Mouse (Mus musculus) gastrocnemius, adult 8-10 months (tissue): ENCODE data around the gene Relb. TPM values are rescaled to one million over a fixed set of nuclear protein-coding genes. Genes with fewer than 3 reads are reported as not detected.

ENCODE experiments used
- DNase-seq, 2 experiments: peaks; one replicate each; pipeline ENCODE4 v3.0.0; 2022; ENCODE audit warnings: low spot score in 2 of 2
- total RNA-seq, 4 experiments: library from RNA; stranded (reverse); gene quantifications; 2 replicates each; pipeline ENCODE4 v1.2.4; 2022

Gene Relb
- total RNA-seq: 10 to 100 TPM in 2 of 4 experiments, 1 to 10 TPM in 2; 7.0 to 12.5 (median 9.5) TPM

DNA sequence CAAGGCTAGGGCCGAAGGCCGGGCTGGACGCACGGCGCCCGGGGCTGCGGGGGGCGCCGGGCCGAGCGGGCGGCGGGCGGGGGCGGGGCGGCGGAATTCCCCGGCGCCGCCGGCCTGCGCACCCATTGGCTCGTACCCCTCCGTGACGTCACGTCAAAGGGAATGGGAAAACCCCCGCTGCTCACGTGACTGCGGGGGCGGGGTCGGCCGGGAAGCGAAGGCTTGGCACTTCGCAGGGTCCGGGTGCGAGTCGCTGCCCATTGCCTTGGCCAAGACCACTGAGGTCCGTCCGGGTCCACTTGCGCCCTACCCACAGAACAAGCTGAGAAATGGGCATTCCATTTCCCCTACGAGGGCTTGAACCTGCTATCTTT, at the start of gene Relb:
Relb (minus strand) TSS at position 78 of the 374 bp plus-strand sequence.
- peak; percentile 82 to 86 for DNase-seq

DNA sequence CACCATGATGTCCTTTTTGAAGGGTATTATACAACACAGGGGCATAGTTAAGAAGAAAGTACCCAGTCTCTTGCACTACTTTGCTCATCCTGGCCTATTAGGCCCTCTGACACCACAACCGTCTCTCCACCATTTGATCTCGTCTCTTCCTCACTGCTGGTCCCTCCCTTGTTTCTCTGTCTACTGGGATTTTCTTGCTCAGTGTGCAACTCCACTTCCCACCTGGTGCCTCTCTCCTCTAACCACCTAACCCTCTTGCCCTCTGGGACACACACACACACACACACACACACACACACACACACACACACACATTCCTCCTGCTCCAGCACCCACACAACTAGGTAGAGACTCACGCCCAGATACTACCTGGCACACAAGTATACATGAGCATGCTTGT, 49.7 kb upstream of the Relb start:
- no peak for DNase-seq

DNA sequence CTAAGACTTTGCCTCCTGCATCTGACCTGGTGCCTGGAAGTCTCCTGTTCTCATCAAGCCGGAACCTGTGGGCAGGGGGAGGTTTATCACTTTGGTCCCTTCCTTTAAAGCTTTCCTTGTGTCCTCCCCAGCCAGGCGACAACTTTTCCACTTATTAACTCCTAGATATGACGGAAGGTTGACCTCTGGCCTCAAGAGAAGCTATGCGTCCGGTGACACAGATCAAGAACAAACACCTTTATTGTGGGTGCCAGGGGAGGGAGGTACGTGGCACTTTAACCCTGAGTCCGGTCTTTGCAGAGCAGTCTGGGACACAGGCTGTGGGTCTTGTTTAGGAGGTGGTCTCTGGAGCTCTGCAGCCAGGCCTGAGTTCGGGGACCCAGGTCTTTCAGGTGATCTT, 48.6 kb upstream of the Relb start, which contains the start of gene Apoc2:
Apoc2 (minus strand) TSS at position 70 of the 400 bp plus-strand sequence.
- no peak for DNase-seq

DNA sequence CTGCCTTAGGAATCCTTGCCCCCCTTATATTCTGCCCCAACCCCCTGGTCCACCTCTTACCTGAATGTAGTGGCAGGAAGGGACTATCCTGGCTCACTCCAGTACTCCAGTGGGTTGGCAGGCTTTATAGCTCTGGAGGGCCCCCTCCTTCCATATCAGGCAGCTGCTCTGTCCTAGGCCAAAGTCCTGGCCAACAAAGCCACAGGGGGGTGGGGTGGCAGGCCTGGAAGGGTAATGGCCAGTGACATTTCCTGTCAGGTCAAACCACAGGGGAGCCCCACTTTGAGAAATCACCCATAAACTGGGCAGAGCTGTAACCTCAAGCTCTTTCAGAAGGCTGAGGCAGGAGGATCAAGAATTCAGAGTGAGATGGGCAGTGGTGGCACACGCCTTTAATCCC, 47.4 kb upstream of the Relb start:
- no peak for DNase-seq

DNA sequence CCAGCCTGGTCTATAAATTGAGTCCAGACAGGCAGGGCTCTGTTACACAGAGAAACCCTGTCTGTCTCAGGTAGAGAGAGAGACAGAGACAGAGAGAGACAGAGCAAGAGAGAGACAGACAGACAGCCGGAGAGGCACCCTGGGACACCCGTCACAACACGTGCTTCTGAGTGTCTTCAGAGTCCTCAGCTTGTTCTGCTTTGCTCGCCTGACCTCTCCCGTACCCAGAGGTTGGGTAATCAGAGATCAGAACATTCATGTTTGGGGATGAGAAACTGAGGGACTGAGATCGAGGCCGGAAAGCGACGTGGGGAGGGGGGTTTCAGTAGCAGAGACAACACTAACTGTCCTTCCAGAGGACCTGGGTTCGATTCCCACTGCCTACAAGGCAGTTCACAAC, 46.6 kb upstream of the Relb start:
- no peak for DNase-seq

DNA sequence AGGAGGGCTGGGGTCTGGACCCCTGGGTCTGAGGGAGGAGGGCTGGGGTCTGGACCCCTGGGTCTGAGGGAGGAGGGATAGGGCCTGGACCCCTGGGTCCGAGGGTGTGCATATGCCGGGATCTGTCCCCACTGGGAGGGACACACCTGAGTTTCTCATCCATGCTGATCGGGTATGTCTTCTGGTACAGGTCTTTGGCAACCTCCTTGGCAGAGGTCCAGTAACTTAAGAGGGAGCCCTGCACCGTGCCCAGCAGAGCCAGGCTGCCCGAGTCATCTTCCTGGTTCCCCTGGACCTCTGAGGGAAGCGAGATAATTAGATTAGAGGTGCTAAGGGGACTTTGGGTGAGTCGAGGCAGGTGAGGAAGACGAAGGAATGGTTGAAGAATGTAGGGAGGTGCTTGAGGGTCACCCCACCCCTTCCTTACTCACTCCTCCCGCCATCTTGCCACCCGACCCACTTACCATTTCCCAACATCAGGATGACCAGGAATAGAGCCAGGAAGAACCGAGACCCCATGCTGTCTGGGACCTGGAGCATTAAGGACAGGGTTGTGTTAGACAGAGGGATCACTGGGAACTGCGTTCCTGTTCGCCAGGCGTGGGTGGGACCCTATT, 44.0 kb upstream of the Relb start:
- DNase-seq: no peak

DNA sequence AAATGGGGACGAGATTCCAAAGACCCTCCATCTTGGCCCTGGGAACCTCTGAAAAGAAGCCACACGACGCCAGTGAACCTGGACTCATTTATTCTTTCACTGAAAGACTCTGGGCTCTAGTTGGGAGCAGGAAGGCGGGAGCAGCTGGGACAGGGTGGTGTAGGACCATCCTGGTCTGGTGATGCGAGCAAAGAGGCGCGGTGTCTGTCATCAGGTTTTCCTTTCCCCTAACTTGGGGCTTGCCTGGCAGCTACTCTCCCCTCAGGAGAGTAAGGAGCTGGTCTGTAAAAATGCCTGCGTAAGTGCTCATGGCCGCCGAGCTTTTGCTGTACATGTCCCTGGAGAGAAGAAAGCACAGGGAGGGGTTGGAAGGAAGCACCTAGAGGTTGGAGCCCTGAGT, 42.3 kb upstream of the Relb start:
- DNase-seq: no peak

DNA sequence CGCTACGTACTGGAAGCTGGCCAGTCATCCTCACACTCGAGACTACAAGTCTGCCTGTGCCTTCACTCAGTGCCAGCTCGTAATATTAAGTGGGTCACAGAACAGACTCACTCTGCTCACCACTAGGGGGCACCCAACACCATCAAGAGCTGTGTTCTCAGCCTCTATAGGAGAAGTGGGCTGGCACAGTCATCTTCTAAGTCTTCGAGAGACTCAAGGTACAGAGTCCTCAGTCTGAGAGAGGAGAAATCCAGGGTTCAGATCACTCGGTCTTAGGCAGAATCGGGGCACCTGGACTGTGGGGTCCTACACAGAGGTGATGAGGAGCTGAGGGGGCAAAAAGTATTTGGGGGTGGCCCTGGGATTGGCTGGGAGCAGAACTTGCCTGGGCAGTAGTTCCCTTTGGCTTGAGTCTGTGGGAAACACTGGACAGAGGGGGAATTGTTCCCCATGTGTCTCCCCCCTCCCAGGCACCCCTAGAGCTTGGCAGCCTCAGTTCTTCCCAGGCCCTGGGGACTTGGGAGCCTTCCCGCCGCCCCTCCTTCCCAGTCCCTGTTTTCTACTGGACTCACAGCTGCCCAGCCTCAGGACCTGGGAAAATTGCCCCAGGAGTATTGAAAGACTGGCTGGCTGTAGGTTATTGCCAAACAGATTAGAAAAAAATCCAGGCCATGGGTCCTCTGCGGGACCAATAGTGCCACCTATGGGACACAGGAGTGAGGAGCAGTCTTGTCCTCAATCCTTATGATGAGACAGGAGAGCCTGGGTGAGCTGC, 39.9 kb upstream of the Relb start:
- DNase-seq: peak; percentile 89 to 90

DNA sequence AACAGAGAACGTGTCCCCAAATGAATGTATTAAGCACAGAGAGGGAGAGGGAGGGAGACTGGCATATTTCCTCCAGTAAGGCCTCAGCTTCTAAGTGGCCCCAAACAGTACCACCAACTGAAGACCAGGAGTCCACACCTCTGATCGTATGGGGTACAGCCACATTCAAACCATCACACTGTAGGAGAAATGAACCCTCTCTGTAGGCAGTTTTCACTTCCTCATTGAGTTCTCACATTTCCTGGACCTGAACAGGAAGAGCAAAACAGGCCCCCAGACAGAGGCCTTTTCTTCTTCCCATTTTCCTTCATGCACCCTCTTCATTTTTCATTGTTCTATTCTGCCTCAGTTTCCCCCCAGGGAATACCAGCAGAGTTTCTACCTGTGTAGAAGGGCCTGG, 38.2 kb upstream of the Relb start:
- no peak for DNase-seq

DNA sequence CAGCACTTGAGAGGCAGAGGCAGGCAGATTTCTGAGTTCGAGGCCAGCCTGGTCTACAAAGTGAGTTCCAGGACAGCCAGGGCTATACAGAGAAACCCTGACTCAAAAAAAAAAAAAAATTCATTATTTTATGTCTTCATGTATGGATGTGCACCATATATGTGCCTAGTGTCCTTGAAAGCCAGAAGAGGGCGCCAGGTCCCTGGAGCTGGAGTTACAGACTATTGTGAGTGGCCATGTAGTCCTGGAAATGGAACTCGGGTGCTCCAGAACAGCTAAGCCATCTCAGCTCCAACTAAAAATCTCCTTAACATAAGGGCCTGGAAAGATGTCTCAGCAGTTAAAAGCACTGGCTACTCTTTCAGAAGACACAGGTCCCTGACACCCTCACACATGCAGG, 37.5 kb upstream of the Relb start:
- DNase-seq: no peak

DNA sequence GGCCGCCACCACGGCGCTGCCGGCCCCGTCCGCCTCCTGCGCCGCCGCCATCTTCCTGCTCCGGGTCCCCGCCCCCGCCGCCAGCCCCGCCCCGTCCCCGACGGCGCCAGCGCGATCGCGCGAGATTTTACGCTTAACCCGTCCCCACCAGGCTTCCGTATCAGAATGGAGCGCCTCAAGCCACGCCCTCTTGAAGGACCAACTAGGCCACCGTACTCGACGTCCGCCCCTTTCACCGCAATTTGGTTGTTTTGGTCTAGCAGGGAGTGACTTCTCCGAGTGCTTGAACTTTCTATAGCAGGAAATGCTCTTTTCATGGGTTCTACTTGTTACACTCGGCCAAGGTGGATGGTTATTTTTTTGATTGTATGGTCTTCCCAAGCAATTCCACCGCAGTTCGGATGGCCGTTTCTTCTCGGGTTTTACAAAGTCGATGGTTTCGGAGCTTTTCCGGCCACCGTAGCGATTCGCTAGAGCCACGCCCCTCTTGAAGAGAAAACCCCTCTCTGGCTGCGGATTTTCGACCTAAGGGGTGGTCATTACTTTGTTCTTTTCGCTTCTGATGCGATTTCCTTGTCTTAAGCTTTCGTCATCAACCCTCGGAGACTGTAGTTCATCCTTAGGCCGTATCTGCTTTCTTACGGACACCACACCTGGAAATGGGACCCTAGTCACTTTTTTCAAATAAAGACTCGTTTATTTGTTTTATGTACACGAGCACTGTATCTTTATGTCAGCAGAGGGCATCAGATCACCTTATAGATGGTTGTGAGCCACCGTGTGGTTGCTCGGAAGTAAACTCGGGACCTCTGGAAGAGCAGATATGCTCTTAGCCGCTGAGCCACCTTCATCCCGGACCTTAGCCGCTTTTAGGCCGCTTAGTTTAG, 36.0 kb upstream of the Relb start, which contains the start of gene Clptm1:
Clptm1 (minus strand) TSS at position 79 of the 887 bp plus-strand sequence.
- peak; percentile 93 to 94 for DNase-seq

DNA sequence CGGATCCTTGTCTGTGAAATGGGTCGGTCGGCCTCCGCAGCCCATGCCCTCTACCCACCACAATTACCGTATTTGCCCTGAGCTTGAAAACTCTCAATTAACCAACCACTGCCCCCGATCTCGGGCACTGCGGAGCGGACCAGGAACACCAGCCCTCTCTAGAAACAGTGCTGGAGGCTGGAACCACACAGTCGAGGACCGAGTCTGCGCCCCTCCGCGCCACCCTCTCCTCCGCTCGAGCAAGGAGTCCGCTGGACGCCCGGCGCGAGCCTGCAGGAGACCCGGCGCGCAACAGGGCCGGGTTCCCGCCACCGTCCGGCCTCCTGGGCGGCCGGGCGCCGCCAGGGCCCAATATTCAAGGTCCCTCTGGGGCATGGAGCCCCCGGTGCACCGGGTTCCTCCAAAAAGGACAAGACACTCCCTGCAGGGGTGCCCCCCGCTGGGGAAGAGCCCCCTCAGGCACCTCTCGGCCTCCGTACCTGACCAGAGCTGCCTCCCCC, 35.3 kb upstream of the Relb start:
- DNase-seq: no peak

DNA sequence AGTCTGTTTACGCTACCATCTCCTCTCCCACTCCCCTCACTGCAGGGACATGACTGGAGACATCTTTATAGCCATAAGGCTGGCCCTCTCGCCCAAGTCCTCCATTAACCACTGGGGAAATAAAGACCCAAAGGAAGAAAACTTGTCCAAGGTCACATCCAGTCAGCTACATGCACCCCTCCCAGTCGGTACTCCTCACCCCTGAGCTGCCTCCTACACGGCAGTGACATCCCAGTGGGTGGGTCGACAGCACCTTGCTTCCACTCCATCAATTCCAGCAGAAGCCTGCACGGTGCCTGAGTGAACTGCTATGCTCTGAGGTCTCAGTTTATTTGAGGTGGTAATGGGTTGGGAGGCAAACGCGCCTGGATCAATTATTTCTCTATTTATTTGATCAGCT, 34.7 kb upstream of the Relb start:
- no peak for DNase-seq

DNA sequence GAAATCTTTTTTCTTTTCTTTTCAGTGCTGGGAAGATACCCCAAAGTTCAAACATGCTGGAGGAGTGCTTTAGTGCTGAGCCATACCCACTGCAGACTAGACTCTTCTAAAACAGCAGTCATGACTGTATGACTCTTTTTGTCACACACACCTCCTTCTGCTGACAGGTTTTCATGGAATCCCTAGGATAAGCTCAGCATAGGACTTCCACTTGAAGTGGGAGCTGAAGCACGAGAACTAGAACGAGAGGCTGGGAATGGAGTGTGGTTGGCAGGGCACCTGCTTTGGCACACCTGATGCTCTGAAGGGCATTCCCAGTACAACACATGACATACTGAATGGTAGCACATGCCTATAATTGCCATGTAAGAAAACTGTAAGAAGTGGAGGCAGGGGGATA, 23.4 kb upstream of the Relb start:
- DNase-seq: no peak

DNA sequence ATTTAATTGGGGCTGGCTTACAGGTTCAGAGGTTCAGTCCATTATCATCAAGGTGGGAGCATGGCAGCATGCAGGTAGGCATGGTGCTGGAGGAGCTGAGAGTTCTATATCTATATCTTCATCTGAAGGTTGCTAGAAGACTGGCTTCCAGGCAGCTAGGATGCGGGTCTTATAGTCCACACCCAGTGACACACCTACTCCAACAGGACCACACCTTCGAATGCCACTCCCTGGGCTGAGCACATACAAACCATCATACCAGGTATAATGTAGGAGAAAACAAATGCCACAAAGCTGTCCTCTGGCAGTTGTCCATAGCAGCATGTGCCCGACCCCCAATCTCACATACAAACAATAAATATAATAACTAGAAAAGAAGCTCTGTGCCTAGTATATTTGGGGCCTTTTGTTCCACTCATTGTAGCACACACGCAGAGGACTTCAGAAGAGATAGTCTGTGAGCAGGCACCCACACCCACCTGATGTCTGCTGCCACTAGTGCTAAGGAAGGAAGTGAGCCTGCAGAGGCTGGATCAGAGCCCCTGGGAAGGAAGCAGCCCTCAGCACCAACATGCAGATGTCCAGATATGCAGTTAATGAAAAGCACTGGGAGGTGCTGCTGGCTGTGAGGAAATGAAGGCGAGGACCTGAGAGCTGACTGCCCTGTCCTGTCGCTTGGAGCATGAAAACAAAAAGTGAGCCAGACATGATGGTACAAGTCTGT, 22.0 kb upstream of the Relb start:
- no peak for DNase-seq

DNA sequence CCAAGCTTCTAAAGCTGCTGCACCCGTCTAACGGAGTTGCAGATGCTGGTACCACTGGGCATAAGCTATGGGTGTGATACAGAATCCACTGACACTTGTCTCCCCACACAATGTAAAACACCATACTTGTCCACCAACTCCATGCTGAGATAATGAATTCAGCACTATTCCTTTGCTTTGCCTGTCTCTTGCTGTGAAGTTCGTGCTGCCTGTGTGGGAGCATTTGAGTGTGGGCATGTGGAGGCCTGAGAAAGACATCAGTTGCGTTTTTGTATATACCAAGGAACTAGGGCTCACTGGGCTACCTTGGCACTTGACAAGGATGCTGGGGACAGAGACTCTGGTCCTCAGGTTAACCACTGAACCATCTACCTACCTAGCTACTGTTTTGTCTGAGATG, 12.0 kb upstream of the Relb start:
- DNase-seq: no peak

DNA sequence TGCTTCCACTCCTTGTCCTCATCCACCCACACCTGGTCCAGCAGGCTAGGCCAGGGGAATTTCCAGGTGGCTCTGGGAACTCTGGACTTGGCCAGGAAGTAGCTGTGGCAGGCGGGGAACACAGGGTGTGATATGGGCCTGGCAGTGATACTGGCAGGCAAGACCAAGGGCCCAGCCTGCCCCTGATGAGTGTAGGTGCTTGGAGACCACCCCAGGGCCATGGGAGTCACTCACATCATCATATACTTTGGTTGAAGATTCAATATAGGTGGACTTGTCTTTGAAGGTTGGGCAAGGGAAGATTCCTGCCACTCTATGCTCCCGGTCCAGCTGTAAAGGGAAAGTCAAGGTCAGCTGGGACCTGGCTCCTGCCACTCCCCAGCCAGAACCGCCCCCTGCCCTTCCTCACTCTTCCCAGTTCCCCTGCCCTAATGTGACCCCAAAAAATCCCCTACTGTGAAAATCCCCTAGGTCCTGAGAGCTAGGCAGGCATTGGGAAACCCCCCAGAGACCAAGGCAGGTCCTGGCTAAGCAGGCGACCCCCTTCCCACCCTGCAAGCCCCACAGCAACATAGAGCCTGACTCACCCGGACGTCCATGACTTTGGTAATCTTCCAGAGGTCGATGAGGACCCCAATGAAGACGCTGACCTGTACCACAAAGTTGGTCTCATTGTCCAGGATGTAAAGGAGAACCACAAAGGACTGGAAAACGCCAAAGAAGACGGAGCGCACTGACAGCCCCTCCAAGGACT, 6.0 kb upstream of the Relb start:
- DNase-seq: no peak

DNA sequence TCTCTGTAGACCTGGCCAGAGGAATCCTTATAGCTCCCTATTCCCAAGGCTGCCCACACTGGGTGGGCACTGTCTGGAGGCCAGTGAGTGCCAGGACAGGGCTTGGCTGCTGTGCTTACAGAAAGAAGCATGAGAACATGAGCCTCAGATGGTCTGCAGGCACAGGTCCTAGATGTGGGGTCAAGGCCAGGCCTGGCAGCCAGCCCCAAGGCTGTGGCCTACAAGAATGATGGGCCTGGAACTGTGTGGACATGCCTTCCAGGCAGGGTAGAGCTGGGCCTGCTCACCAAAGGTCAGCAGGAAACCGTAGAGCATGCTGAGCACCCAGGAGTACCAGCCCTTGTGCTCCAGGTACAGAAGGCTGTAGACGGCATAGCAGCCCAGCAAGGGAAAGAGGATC, 5.4 kb upstream of the Relb start:
- peak; percentile 64 to 72 for DNase-seq

DNA sequence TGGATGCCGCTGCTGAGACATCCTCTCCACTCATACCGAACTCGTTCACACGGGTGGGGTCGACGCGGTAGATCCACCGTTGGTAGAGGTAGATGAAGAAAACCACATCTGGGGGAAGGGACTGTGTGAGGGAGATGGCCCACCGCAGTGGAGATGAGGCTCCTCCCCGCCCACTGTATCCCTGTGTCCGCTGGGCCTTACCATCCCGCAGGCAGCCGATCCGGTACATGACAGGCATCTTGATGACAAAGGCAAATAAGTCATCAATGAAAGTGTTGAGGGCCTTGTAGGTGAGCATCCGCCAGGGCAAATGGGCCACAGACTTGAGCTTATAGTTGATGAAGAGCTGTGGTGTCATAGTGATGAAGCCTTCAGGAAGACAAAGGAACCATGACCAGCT, 4.6 kb upstream of the Relb start:
- no peak for DNase-seq

DNA sequence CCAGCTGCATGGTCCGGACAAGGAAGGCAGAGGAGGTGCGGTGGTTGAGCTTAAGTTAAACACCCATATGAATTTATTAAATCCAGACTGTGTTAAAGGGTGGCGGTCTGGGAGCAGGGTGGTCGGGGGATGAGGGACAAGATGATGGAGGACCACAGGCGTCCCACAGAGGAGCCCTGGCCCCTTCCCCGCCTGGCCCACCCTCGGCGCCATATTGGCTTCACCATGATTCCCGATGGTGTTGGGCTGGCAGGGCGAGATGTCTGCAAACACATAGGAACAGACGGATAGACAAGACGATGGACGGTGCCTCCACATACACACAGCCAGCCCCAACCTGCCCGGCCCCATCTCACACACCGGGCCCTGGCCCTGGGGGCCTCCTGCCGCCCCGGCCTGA, 4.0 kb upstream of the Relb start:
- DNase-seq: no peak
